Mouse (Mus musculus) forebrain, embryonic 11.5 days (tissue): ENCODE data around the gene Krt20. TPM values are rescaled to one million over a fixed set of nuclear protein-coding genes. Genes with fewer than 3 reads are reported as not detected.

Experiments used
- ATAC-seq: fragments of 200-750 bp; cut with Nextera tagmentation; replicated peaks from 2 replicates; pipeline ENCODE4 v1.8.0; 2017; ENCODE audit warnings: moderate TSS enrichment; ENCODE audit not compliant: low FRiP score
- DNase-seq: peaks from one replicate; pipeline ENCODE4 v3.0.0-alpha.2; 2017; ENCODE audit warnings: low spot score
- H3K27ac ChIP-seq: fragments of 300-500 bp; sonication (generic); 2 replicates; pipeline ENCODE4 v1.5.1; 2014; ENCODE audit warnings: low read depth, low read length
- H3K27me3 ChIP-seq: fragments of 300-500 bp; sonication (generic); 2 replicates; pipeline ENCODE4 v1.6.1; 2014; ENCODE audit warnings: mild to moderate bottlenecking, low read length, mixed read lengths; ENCODE audit not compliant: control insufficient read depth, insufficient read depth
- H3K36me3 ChIP-seq: fragments of 300-500 bp; sonication (generic); 2 replicates; pipeline ENCODE4 v1.6.1; 2014; ENCODE audit warnings: mild to moderate bottlenecking, low read length, moderate library complexity, mixed read lengths; ENCODE audit not compliant: control insufficient read depth, insufficient read depth
- H3K4me1 ChIP-seq: fragments of 300-500 bp; sonication (generic); replicated peaks from 2 replicates; pipeline ENCODE4 v1.6.1; 2014; ENCODE audit warnings: low read length, mixed read lengths; ENCODE audit not compliant: control insufficient read depth, insufficient read depth
- H3K4me2 ChIP-seq: fragments of 300-500 bp; sonication (generic); 2 replicates; pipeline ENCODE4 v1.6.1; 2014; ENCODE audit warnings: low read depth, mild to moderate bottlenecking, low read length, moderate library complexity, mixed read lengths; ENCODE audit not compliant: severe bottlenecking
- H3K4me3 ChIP-seq: fragments of 300-500 bp; sonication (generic); 2 replicates; pipeline ENCODE4 v1.5.1; 2014; ENCODE audit warnings: low read depth, low read length
- H3K9ac ChIP-seq: fragments of 300-500 bp; sonication (generic); 2 replicates; pipeline ENCODE4 v1.6.1; 2014; ENCODE audit warnings: low read length
- H3K9me3 ChIP-seq: fragments of 300-500 bp; sonication (generic); 2 replicates; pipeline ENCODE4 v1.6.1; 2016; ENCODE audit warnings: low read length, mixed read lengths; ENCODE audit not compliant: control insufficient read depth
- WGBS: fragments of 180-500 bp; shearing (Covaris S2); extraction: QIAGEN DNeasy Blood & Tissue Kit; methylation state at CpG from one replicate; pipeline ENCODE4 v1.1.7; 2014; 5-methylcytosine and 5-hydroxymethylcytosine counted together
- polyA plus RNA-seq: library from polyadenylated mRNA; unstranded; fragments of >200 nt; fragmentation: Nextera tagmentation; extraction: Ambion mirVana; gene quantifications from 2 replicates; pipeline ENCODE4 v1.2.1, GENCODE M21; 2014

Gene Krt20
- polyA plus RNA-seq, 1 experiment from 2014 or later: 0.51 TPM

GRCm38 (mm10) chr11:99398832-99399231, 39.1 kb downstream of the Krt20 start:
- no peaks in the 10 kb centered on the region for H3K9me3 ChIP-seq
- H3K4me1 ChIP-seq: 0 out of 2 replicates have a peak, but pooled peaks cover 2% of the 10 kb centered on the region
- DNase-seq: no peak
- ATAC-seq: no peak
- no peak overlapping the region for H3K27ac ChIP-seq
- WGBS: 53% methylated on average over 6 of the region's 8 CpGs
- no peak overlapping the region for H3K4me3 ChIP-seq
- no peak overlapping the region for H3K9ac ChIP-seq
- no peaks in the 10 kb centered on the region for H3K27me3 ChIP-seq
- no peak overlapping the region for H3K4me2 ChIP-seq
- H3K36me3 ChIP-seq: no peaks in the 10 kb centered on the region

- no peak overlapping the region for H3K4me2 ChIP-seq
- no peaks in the 10 kb centered on the region for H3K36me3 ChIP-seq
- ATAC-seq: no peak
- no peak overlapping the region for H3K4me3 ChIP-seq
- no peaks in the 10 kb centered on the region for H3K9me3 ChIP-seq
- no peak for DNase-seq
- 0 out of 2 replicates have a peak, but pooled peaks cover 2% of the 10 kb centered on the region for H3K4me1 ChIP-seq
- 85% methylated on average over 3 of the region's 3 CpGs for WGBS
- no peaks in the 10 kb centered on the region for H3K27me3 ChIP-seq
- H3K9ac ChIP-seq: no peak overlapping the region
- H3K27ac ChIP-seq: no peak overlapping the region
Observed at GRCm38 (mm10) chr11:99398084-99398483, 39.9 kb downstream of the Krt20 start.

- Histone ChIP-seq H3K4me3 (no peak overlapping the region), H3K9ac (no peak overlapping the region), H3K4me2 (no peak overlapping the region), H3K27me3 (no peaks in the 10 kb centered on the region), H3K27ac (no peak overlapping the region), H3K36me3 (no peaks in the 10 kb centered on the region), H3K9me3 (no peaks in the 10 kb centered on the region), H3K4me1 (0 out of 2 replicates have a peak, but pooled peaks cover 2% of the 10 kb centered on the region)
- ATAC-seq (no peak), DNase-seq (no peak)
- 52% methylated on average over 2 of the region's 2 CpGs for whole genome bisulfite sequencing
Observed at GRCm38 (mm10) chr11:99396661-99397060, 41.3 kb downstream of the Krt20 start.

GRCm38 (mm10) chr11:99396034-99396433, 41.9 kb downstream of the Krt20 start:
- H3K9ac ChIP-seq: no peak overlapping the region
- no peaks in the 10 kb centered on the region for H3K27me3 ChIP-seq
- H3K4me3 ChIP-seq: no peak overlapping the region
- no peaks in the 10 kb centered on the region for H3K9me3 ChIP-seq
- ATAC-seq: peak; percentile 83
- H3K36me3 ChIP-seq: no peaks in the 10 kb centered on the region
- peak; percentile 63 for DNase-seq
- H3K4me2 ChIP-seq: no peak overlapping the region
- WGBS: 8% methylated on average over 3 of the region's 3 CpGs
- H3K4me1 ChIP-seq: 0 out of 2 replicates have a peak, but pooled peaks cover 2% of the 10 kb centered on the region
- peak overlapping the region; percentile 68 for H3K27ac ChIP-seq

GRCm38 (mm10) chr11:99392492-99392891, 45.5 kb downstream of the Krt20 start:
- Histone ChIP-seq H3K4me2 (no peak overlapping the region), H3K36me3 (no peaks in the 10 kb centered on the region; the same call in 1 of the 2 replicates), H3K27ac (no peak overlapping the region), H3K4me1 (0 out of 2 replicates have a peak, but pooled peaks cover 2% of the 10 kb centered on the region), H3K9ac (no peak overlapping the region), H3K9me3 (no peaks in the 10 kb centered on the region), H3K4me3 (no peak overlapping the region), H3K27me3 (no peaks in the 10 kb centered on the region)
- 89% methylated on average over 10 of the region's 10 CpGs for WGBS
- DNase-seq: no peak
- no peak for ATAC-seq

- 86% methylated on average over 6 of the region's 6 CpGs for WGBS
- no peak overlapping the region for H3K4me3 ChIP-seq
- no peak overlapping the region for H3K9ac ChIP-seq
- peaks cover 2% of the 10 kb centered on the region; the same call in 1 of the 2 replicates for H3K4me1 ChIP-seq
- H3K36me3 ChIP-seq: no peaks in the 10 kb centered on the region; the same call in 1 of the 2 replicates
- no peak overlapping the region for H3K27ac ChIP-seq
- no peaks in the 10 kb centered on the region for H3K9me3 ChIP-seq
- DNase-seq: no peak
- ATAC-seq: no peak
- H3K27me3 ChIP-seq: no peaks in the 10 kb centered on the region
- no peak overlapping the region for H3K4me2 ChIP-seq
Observed at GRCm38 (mm10) chr11:99391375-99391774, 46.6 kb downstream of the Krt20 start.

- H3K4me1 ChIP-seq: no peaks in the 10 kb centered on the region; the same call in 1 of the 2 replicates
- H3K4me2 ChIP-seq: no peak overlapping the region
- no peak overlapping the region for H3K9ac ChIP-seq
- H3K27me3 ChIP-seq: no peaks in the 10 kb centered on the region
- no peaks in the 10 kb centered on the region for H3K9me3 ChIP-seq
- no peaks in the 10 kb centered on the region; the same call in 1 of the 2 replicates for H3K36me3 ChIP-seq
- no peak overlapping the region for H3K4me3 ChIP-seq
- DNase-seq (no peak), ATAC-seq (no peak)
- no peak overlapping the region for H3K27ac ChIP-seq
- whole genome bisulfite sequencing: 81% methylated on average over 7 of the region's 7 CpGs
Observed at GRCm38 (mm10) chr11:99390866-99391265, 47.1 kb downstream of the Krt20 start.

- Histone ChIP-seq H3K4me2 (no peak within 1 kb of the TSS), H3K27me3 (no peaks in the 10 kb centered on the region), H3K36me3 (no peaks in the 10 kb centered on the region; the same call in 1 of the 2 replicates), H3K27ac (no peak within 1 kb of the TSS), H3K4me1 (no peaks in the 10 kb centered on the region; the same call in 1 of the 2 replicates), H3K9ac (no peak within 1 kb of the TSS), H3K4me3 (no peak within 1 kb of the TSS), H3K9me3 (no peaks in the 10 kb centered on the region)
- ATAC-seq (no peak), DNase-seq (no peak)
- WGBS: 93% methylated on average over 4 of the region's 4 CpGs
Observed at GRCm38 (mm10) chr11:99389264-99389663, 48.7 kb downstream of the Krt20 start, which contains the start of gene Krt10. Gene Krt10 (minus strand): TSS chr11:99389364.

- 91% methylated on average over 18 of the region's 18 CpGs for WGBS
- ATAC-seq (no peak), DNase-seq (no peak)
- Histone ChIP-seq H3K27ac (no peak overlapping the region), H3K4me3 (no peak overlapping the region), H3K27me3 (no peaks in the 10 kb centered on the region), H3K4me2 (no peak overlapping the region), H3K9ac (no peak overlapping the region), H3K36me3 (no peaks in the 10 kb centered on the region; the same call in 1 of the 2 replicates), H3K9me3 (no peaks in the 10 kb centered on the region), H3K4me1 (no peaks in the 10 kb centered on the region; the same call in 1 of the 2 replicates)
Observed at GRCm38 (mm10) chr11:99388661-99389060, 49.3 kb downstream of the Krt20 start.
